Mouse (Mus musculus): ENCODE measurements at regions not wholly inside any gene's neighbourhood (a gene's known extent, or its start where the extent isn't known, plus 50 kb on each side); places are given as distances from the start of the nearest gene placed in this dataset.
A peak's percentile ranks its signal among the peaks of the same experiment; 100 is the strongest.

GRCm38 (mm10) chrX:76942136-76942535 is 339.4 kb upstream of the Cldn34d start:
- DNase-seq: peak in 1 of 2 experiments; percentile 6

GRCm38 (mm10) chrX:76938315-76938714 is 335.6 kb upstream of the Cldn34d start:
- DNase-seq: no peak

Measured in lung, adult 18-20 months (tissue).